Mouse (Mus musculus) lung, embryonic 15.5 days (tissue): ENCODE measurements around the gene Kcnh4. TPM values are rescaled to one million over a fixed set of nuclear protein-coding genes. Genes with fewer than 3 reads are reported as not detected.

ENCODE experiments used
- ATAC-seq: fragments of 200-750 bp; cut with Nextera tagmentation; 2 replicates; pipeline ENCODE4 v1.8.0; 2017; ENCODE audit warnings: moderate number of reproducible peaks, borderline replicate concordance; ENCODE audit not compliant: low FRiP score, low TSS enrichment; ENCODE audit errors: extremely low read depth
- H3K27ac ChIP-seq: fragments of 300-500 bp; sonication (generic); 2 replicates; pipeline ENCODE4 v1.5.1; 2015; ENCODE audit warnings: moderate library complexity, mild to moderate bottlenecking, inconsistent platforms
- H3K27me3 ChIP-seq: fragments of 300-500 bp; sonication (generic); 2 replicates; pipeline ENCODE4 v1.6.1; 2015; ENCODE audit warnings: inconsistent platforms
- H3K36me3 ChIP-seq: fragments of 300-500 bp; sonication (generic); 2 replicates; pipeline ENCODE4 v1.6.1; 2015; ENCODE audit warnings: inconsistent platforms
- H3K4me1 ChIP-seq: fragments of 300-500 bp; sonication (generic); 2 replicates; pipeline ENCODE4 v1.6.1; 2015; ENCODE audit warnings: inconsistent platforms
- H3K4me2 ChIP-seq: fragments of 300-500 bp; sonication (generic); 2 replicates; pipeline ENCODE4 v1.6.1; 2015; ENCODE audit warnings: inconsistent platforms, mild to moderate bottlenecking, moderate library complexity
- H3K4me3 ChIP-seq: fragments of 300-500 bp; sonication (generic); 2 replicates; pipeline ENCODE4 v1.5.1; 2015; ENCODE audit warnings: mild to moderate bottlenecking, inconsistent platforms
- H3K9ac ChIP-seq: fragments of 300-500 bp; sonication (generic); 2 replicates; pipeline ENCODE4 v1.6.1; 2015; ENCODE audit warnings: inconsistent platforms
- H3K9me3 ChIP-seq: fragments of 300-500 bp; sonication (generic); 2 replicates; pipeline ENCODE4 v1.6.1; 2016; ENCODE audit warnings: inconsistent platforms
- WGBS: fragments of 180-500 bp; shearing (Covaris S2); methylation state at CpG from one replicate; pipeline ENCODE4 v1.1.7; 2015; 5-methylcytosine and 5-hydroxymethylcytosine counted together
- polyA plus RNA-seq: library from polyadenylated mRNA; unstranded; fragments of >200 nt; fragmentation: Nextera tagmentation; extraction: Ambion mirVana; gene quantifications from 2 replicates; pipeline ENCODE4 v1.2.1, GENCODE M21; 2015

Gene Kcnh4
- polyA plus RNA-seq, 1 experiment from 2014 or later: not detected

- no peak overlapping the region for H3K4me3 ChIP-seq
- no peak overlapping the region for H3K4me2 ChIP-seq
- no peak overlapping the region for H3K9ac ChIP-seq
- H3K27ac ChIP-seq: no peak overlapping the region
- no peaks in the 10 kb centered on the region for H3K4me1 ChIP-seq
- 12% methylated on average over 6 of the region's 6 CpGs for WGBS
- ATAC-seq: no peak
- H3K9me3 ChIP-seq: no peaks in the 10 kb centered on the region
- H3K27me3 ChIP-seq: peaks cover 23% of the 10 kb centered on the region; the same call in 1 of the 2 replicates
- no peaks in the 10 kb centered on the region for H3K36me3 ChIP-seq
Observed at GRCm38 (mm10) chr11:100745085-100745484, 14.7 kb downstream of the Kcnh4 start.

- ATAC-seq: no peak
- H3K4me3 ChIP-seq: no peak overlapping the region
- H3K27me3 ChIP-seq: no peaks in the 10 kb centered on the region
- H3K9me3 ChIP-seq: no peaks in the 10 kb centered on the region
- peaks cover 9% of the 10 kb centered on the region for H3K4me1 ChIP-seq
- H3K9ac ChIP-seq: no peak overlapping the region
- no peaks in the 10 kb centered on the region for H3K36me3 ChIP-seq
- no peak overlapping the region for H3K27ac ChIP-seq
- WGBS: 57% methylated on average over 6 of the region's 6 CpGs
- no peak overlapping the region for H3K4me2 ChIP-seq
Observed at GRCm38 (mm10) chr11:100741348-100741747, 18.4 kb downstream of the Kcnh4 start.

GRCm38 (mm10) chr11:100738749-100739148, 21.0 kb downstream of the Kcnh4 start:
- ATAC-seq: no peak
- WGBS: 18% methylated on average over 5 of the region's 5 CpGs
- peak overlapping the region; percentile 74 for H3K4me2 ChIP-seq
- H3K36me3 ChIP-seq: no peaks in the 10 kb centered on the region
- no peak overlapping the region for H3K27ac ChIP-seq
- no peaks in the 10 kb centered on the region for H3K27me3 ChIP-seq
- peak overlapping the region; percentile 43; the same call in 1 of the 2 replicates for H3K9ac ChIP-seq
- H3K9me3 ChIP-seq: no peaks in the 10 kb centered on the region
- H3K4me1 ChIP-seq: peaks cover 20% of the 10 kb centered on the region
- peak overlapping the region; percentile 96 for H3K4me3 ChIP-seq

- H3K4me3 ChIP-seq: peak within 1 kb of the TSS; percentile 96
- H3K4me2 ChIP-seq: peak within 1 kb of the TSS; percentile 83
- H3K27me3 ChIP-seq: no peaks in the 10 kb centered on the region
- ATAC-seq: peak; percentile 99
- H3K36me3 ChIP-seq: no peaks in the 10 kb centered on the region; the same call in 1 of the 2 replicates
- under 1% methylated on average over 39 of the region's 39 CpGs for WGBS
- H3K27ac ChIP-seq: peak within 1 kb of the TSS; percentile 68
- H3K9me3 ChIP-seq: no peaks in the 10 kb centered on the region
- peak within 1 kb of the TSS; percentile 97 for H3K9ac ChIP-seq
- H3K4me1 ChIP-seq: peaks cover 20% of the 10 kb centered on the region
Observed at GRCm38 (mm10) chr11:100738066-100738604, 21.6 kb downstream of the Kcnh4 start, which contains the start of gene Rab5c. Rab5c (minus strand) TSS chr11:100738215.

DNA sequence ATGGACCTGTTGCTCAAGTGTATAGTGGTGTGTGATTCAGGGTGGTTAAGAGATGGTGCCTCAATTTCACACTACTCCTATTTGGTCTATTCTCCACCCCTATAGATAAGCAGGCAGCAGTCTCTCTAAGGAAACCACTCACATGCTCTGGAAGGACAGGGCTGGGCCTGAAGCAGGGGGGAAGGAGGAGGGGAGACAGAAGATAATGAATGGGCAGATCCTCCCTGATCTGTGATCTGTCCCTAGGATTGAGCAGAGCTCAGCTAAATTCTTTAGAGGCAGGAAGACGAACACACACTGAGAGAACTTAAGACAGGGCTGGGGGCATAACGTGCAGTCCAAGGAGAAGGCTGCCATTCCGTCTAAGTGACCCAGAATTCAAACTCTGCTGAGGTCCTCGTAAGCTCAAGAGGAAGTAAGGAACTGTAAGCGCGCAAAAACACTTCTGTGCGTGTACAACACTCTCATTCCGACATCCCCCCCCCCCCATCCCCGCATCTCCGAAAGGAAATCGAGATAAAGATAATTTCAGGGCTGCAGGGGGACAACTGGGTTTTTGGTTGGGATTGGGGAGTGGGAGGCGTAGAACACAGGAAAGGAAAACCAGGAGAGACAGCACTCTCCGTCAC, 22.5 kb downstream of the Kcnh4 start:
- ATAC-seq: no peak
- peak overlapping the region; percentile 67; the same call in 1 of the 2 replicates for H3K27ac ChIP-seq
- H3K9ac ChIP-seq: peak overlapping the region; percentile 97
- no peaks in the 10 kb centered on the region; the same call in 1 of the 2 replicates for H3K36me3 ChIP-seq
- WGBS: 1% methylated on average over 13 of the region's 13 CpGs
- H3K4me3 ChIP-seq: peak overlapping the region; percentile 96
- peak overlapping the region; percentile 83 for H3K4me2 ChIP-seq
- no peaks in the 10 kb centered on the region for H3K27me3 ChIP-seq
- H3K4me1 ChIP-seq: peaks cover 20% of the 10 kb centered on the region
- H3K9me3 ChIP-seq: no peaks in the 10 kb centered on the region

GRCm38 (mm10) chr11:100736746-100737080, 23.0 kb downstream of the Kcnh4 start:
- Histone ChIP-seq H3K4me1 (peaks cover 20% of the 10 kb centered on the region), H3K9ac (no peak overlapping the region), H3K9me3 (no peaks in the 10 kb centered on the region), H3K27ac (no peak overlapping the region), H3K27me3 (no peaks in the 10 kb centered on the region), H3K4me3 (peak overlapping the region; percentile 96), H3K4me2 (peak overlapping the region; percentile 83), H3K36me3 (no peaks in the 10 kb centered on the region; the same call in 1 of the 2 replicates)
- ATAC-seq: no peak
- 56% methylated on average over 4 of the region's 4 CpGs for WGBS

GRCm38 (mm10) chr11:100735954-100736745, 23.6 kb downstream of the Kcnh4 start:
- Histone ChIP-seq H3K9me3 (no peaks in the 10 kb centered on the region), H3K4me3 (peak overlapping the region; percentile 96), H3K4me1 (peaks cover 20% of the 10 kb centered on the region), H3K4me2 (peak overlapping the region; percentile 83), H3K36me3 (no peaks in the 10 kb centered on the region; the same call in 1 of the 2 replicates), H3K9ac (peak overlapping the region; percentile 3; the same call in 1 of the 2 replicates), H3K27ac (no peak overlapping the region), H3K27me3 (no peaks in the 10 kb centered on the region)
- no peak for ATAC-seq
- WGBS: 62% methylated on average over 14 of the region's 14 CpGs

GRCm38 (mm10) chr11:100735134-100735865, 24.4 kb downstream of the Kcnh4 start:
- H3K36me3 ChIP-seq: no peaks in the 10 kb centered on the region; the same call in 1 of the 2 replicates
- H3K4me3 ChIP-seq: no peak overlapping the region
- ATAC-seq: no peak
- no peak overlapping the region; the same call in 1 of the 2 replicates for H3K9ac ChIP-seq
- peaks cover 20% of the 10 kb centered on the region for H3K4me1 ChIP-seq
- WGBS: 92% methylated on average over 9 of the region's 9 CpGs
- H3K27ac ChIP-seq: no peak overlapping the region
- no peaks in the 10 kb centered on the region for H3K27me3 ChIP-seq
- H3K9me3 ChIP-seq: no peaks in the 10 kb centered on the region
- peak overlapping the region; percentile 83 for H3K4me2 ChIP-seq

DNA sequence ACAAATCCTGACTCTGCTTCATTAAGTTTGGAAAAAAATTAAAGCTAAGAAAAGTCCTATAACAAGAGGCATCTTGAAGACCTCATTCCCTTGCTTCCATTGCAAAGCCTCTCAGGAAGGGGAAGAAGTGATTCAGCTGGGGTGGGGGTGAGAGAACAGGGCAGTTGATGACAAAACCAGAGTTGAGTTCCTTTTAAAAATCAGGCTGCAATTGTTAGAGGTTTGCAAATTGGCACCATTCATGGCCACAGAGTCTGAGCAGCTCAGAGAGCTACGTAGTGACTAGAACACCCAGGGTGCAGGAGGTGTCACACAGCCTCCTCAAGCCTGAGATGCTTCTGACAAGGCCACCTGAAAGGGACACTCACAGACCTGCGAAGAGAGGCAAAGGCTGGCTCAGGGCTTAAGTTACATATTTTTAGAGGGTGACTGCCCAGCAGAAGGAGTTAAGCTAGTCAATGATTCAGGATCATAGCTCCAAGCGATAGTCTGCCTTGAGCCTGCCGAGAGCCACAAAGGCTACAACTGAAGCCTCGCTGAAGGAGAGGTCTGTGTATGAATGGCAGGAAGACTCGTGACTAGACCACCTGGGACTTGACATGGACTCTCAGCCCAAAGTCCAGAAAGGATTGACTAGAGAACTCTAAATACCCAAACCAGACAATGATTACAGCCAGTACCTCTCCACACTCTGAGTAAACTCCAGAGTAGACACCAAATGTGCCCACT, 29.1 kb downstream of the Kcnh4 start:
- Histone ChIP-seq H3K9ac (no peak overlapping the region), H3K4me2 (no peak overlapping the region), H3K9me3 (no peaks in the 10 kb centered on the region), H3K27me3 (no peaks in the 10 kb centered on the region), H3K27ac (no peak overlapping the region), H3K4me1 (peaks cover 6% of the 10 kb centered on the region), H3K4me3 (no peak overlapping the region), H3K36me3 (peaks cover 14% of the 10 kb centered on the region)
- WGBS: 84% methylated on average over 6 of the region's 6 CpGs
- ATAC-seq: no peak

- Histone ChIP-seq H3K4me3 (no peak overlapping the region), H3K4me2 (no peak overlapping the region)
- WGBS: 82% methylated on average over 4 of the region's 4 CpGs
Observed at GRCm38 (mm10) chr11:100729976-100730375, 29.8 kb downstream of the Kcnh4 start.

GRCm38 (mm10) chr11:100728601-100729000, 31.1 kb downstream of the Kcnh4 start:
- Histone ChIP-seq H3K4me1 (peaks cover 16% of the 10 kb centered on the region), H3K27me3 (no peaks in the 10 kb centered on the region), H3K9ac (no peak overlapping the region), H3K9me3 (no peaks in the 10 kb centered on the region), H3K4me3 (no peak overlapping the region), H3K27ac (no peak overlapping the region), H3K4me2 (no peak overlapping the region), H3K36me3 (peaks cover 14% of the 10 kb centered on the region)
- 77% methylated on average over 6 of the region's 6 CpGs for WGBS
- no peak for ATAC-seq

More at GRCm38 (mm10) chr11:100729976-100730375, 29.8 kb downstream of the Kcnh4 start:
- Histone ChIP-seq H3K27me3 (no peaks in the 10 kb centered on the region), H3K9ac (no peak overlapping the region), H3K36me3 (peaks cover 14% of the 10 kb centered on the region), H3K9me3 (no peaks in the 10 kb centered on the region), H3K4me1 (peaks cover 8% of the 10 kb centered on the region), H3K27ac (no peak overlapping the region)
- no peak for ATAC-seq
